Mouse (Mus musculus) megakaryocyte, embryonic 14.5 days (primary cell): ENCODE data around the gene Disp3. TPM values are rescaled to one million over a fixed set of nuclear protein-coding genes. Genes with fewer than 3 reads are reported as not detected.

ENCODE experiments used
- H3K27me3 ChIP-seq: replicated peaks from 2 replicates; pipeline ENCODE3; 2012; ENCODE audit warnings: inconsistent platforms
- H3K36me3 ChIP-seq: replicated peaks from 2 replicates; pipeline ENCODE3; 2012; ENCODE audit warnings: low read length, inconsistent platforms, mixed read lengths
- H3K4me1 ChIP-seq: 2 replicates; pipeline ENCODE4 v1.6.1; 2012; ENCODE audit warnings: inconsistent platforms
- H3K4me3 ChIP-seq: replicated peaks from 2 replicates; pipeline ENCODE3; 2012; ENCODE audit warnings: moderate library complexity, mild to moderate bottlenecking, inconsistent platforms
- H3K9me3 ChIP-seq: 2 replicates; pipeline ENCODE4 v1.6.1; 2012; ENCODE audit warnings: inconsistent platforms
- FLI1 ChIP-seq: IDR thresholded peaks from 2 replicates; pipeline ENCODE4 v1.6.1; 2012; ENCODE audit warnings: low read length, inconsistent platforms, mixed read lengths
- GATA1 ChIP-seq: IDR thresholded peaks from 3 replicates; pipeline ENCODE4 v1.6.1; 2012; ENCODE audit warnings: mixed read lengths, low read length, inconsistent platforms, borderline replicate concordance
- polyA plus RNA-seq: library from polyadenylated mRNA; stranded (reverse); fragments of >175 nt; gene quantifications from 2 replicates; pipeline ENCODE4 v1.2.3, GENCODE M21; 2012; ENCODE audit warnings: low replicate concordance; ENCODE audit not compliant: insufficient read depth

Gene Disp3
- polyA plus RNA-seq, 1 experiment: 1.0 TPM

- TF ChIP-seq GATA1 (no peak), FLI1 (no peak)
- peaks cover 15% of the 10 kb centered on the region; the same call in 1 of the 2 replicates for H3K4me1 ChIP-seq
- H3K27me3 ChIP-seq: peaks cover 22% of the 10 kb centered on the region
- H3K36me3 ChIP-seq: no peaks in the 10 kb centered on the region
- H3K9me3 ChIP-seq: no peaks in the 10 kb centered on the region
- no peak overlapping the region for H3K4me3 ChIP-seq
Observed at GRCm38 (mm10) chr4:148232124-148232523, 55.6 kb downstream of the Disp3 start.

- H3K4me3 ChIP-seq: no peak overlapping the region
- peaks cover 16% of the 10 kb centered on the region for H3K27me3 ChIP-seq
- no peak for TF ChIP-seq FLI1
- TF ChIP-seq GATA1: no peak
- H3K4me1 ChIP-seq: peaks cover 21% of the 10 kb centered on the region; the same call in 1 of the 2 replicates
- no peaks in the 10 kb centered on the region for H3K9me3 ChIP-seq
- H3K36me3 ChIP-seq: no peaks in the 10 kb centered on the region
Observed at GRCm38 (mm10) chr4:148229646-148230045, 58.1 kb downstream of the Disp3 start.

GRCm38 (mm10) chr4:148222983-148223382 is 64.8 kb downstream of the Disp3 start:
- TF ChIP-seq GATA1: no peak
- no peak for TF ChIP-seq FLI1
- Histone ChIP-seq H3K4me3 (no peak overlapping the region), H3K4me1 (peaks cover 41% of the 10 kb centered on the region), H3K9me3 (no peaks in the 10 kb centered on the region), H3K36me3 (no peaks in the 10 kb centered on the region), H3K27me3 (peaks cover 35% of the 10 kb centered on the region)

GRCm38 (mm10) chr4:148220656-148221055 is 67.1 kb downstream of the Disp3 start:
- TF ChIP-seq GATA1 (no peak), FLI1 (no peak)
- Histone ChIP-seq H3K4me3 (peak overlapping the region; percentile 54), H3K4me1 (peaks cover 39% of the 10 kb centered on the region), H3K36me3 (no peaks in the 10 kb centered on the region), H3K27me3 (peaks cover 37% of the 10 kb centered on the region), H3K9me3 (no peaks in the 10 kb centered on the region)

GRCm38 (mm10) chr4:148218238-148218637 is 69.5 kb downstream of the Disp3 start:
- peaks cover 4% of the 10 kb centered on the region for H3K36me3 ChIP-seq
- H3K27me3 ChIP-seq: peaks cover 49% of the 10 kb centered on the region
- H3K9me3 ChIP-seq: no peaks in the 10 kb centered on the region
- peak overlapping the region; percentile 40 for H3K4me3 ChIP-seq
- H3K4me1 ChIP-seq: peaks cover 46% of the 10 kb centered on the region
- TF ChIP-seq GATA1 (no peak), FLI1 (no peak)

- peaks cover 47% of the 10 kb centered on the region for H3K27me3 ChIP-seq
- H3K9me3 ChIP-seq: peaks cover 8% of the 10 kb centered on the region
- peaks cover 34% of the 10 kb centered on the region for H3K4me1 ChIP-seq
- no peak for TF ChIP-seq FLI1
- no peak for TF ChIP-seq GATA1
- peak overlapping the region; percentile 88 for H3K4me3 ChIP-seq
- peaks cover 4% of the 10 kb centered on the region for H3K36me3 ChIP-seq
Observed at GRCm38 (mm10) chr4:148215264-148215900, 72.4 kb downstream of the Disp3 start.

- Histone ChIP-seq H3K27me3 (peaks cover 45% of the 10 kb centered on the region), H3K36me3 (peaks cover 4% of the 10 kb centered on the region), H3K4me3 (peak overlapping the region; percentile 88), H3K9me3 (peaks cover 15% of the 10 kb centered on the region), H3K4me1 (peaks cover 33% of the 10 kb centered on the region)
- no peak for TF ChIP-seq FLI1
- no peak for TF ChIP-seq GATA1
Observed at GRCm38 (mm10) chr4:148214460-148215136, 73.2 kb downstream of the Disp3 start.

GRCm38 (mm10) chr4:148204873-148205232 is 82.9 kb downstream of the Disp3 start:
- peaks cover 29% of the 10 kb centered on the region for H3K9me3 ChIP-seq
- H3K4me3 ChIP-seq: no peak overlapping the region
- TF ChIP-seq FLI1: no peak
- no peak for TF ChIP-seq GATA1
- peaks cover 12% of the 10 kb centered on the region for H3K27me3 ChIP-seq
- no peaks in the 10 kb centered on the region for H3K36me3 ChIP-seq
- H3K4me1 ChIP-seq: peaks cover 17% of the 10 kb centered on the region

GRCm38 (mm10) chr4:148204061-148204872 is 83.5 kb downstream of the Disp3 start:
- Histone ChIP-seq H3K4me3 (peak overlapping the region; percentile 2), H3K36me3 (no peaks in the 10 kb centered on the region), H3K9me3 (peaks cover 26% of the 10 kb centered on the region), H3K27me3 (peaks cover 13% of the 10 kb centered on the region), H3K4me1 (peaks cover 17% of the 10 kb centered on the region)
- TF ChIP-seq GATA1 (no peak), FLI1 (no peak)
